Mouse (Mus musculus): ENCODE measurements at regions not wholly inside any gene's neighbourhood (a gene's known extent, or its start where the extent isn't known, plus 50 kb on each side); places are given as distances from the start of the nearest gene placed in this dataset.

DNA sequence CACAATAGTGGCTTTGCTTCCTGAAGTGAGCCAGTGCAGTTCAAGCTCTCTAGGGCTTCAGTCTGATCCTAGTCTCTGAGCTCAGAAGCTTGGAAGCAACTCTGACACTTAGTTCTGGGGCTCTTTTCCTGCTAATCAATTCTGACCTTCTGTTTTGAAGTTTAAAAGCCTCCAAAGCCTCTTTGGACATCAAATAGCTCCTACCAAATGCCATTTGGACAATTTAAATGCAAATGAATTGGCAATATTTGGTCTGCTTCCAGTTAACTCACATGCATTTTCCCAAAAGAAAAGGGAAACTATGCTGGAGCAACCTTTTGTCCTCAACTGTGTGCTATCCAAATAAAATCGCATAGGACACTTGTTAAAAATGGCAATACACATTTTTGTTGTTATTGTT is 968.7 kb downstream of the Tlr4 start:
- no peak for ATAC-seq (ENCODE audit: insufficient number of reproducible peaks, low FRiP score, low TSS enrichment)
